Mouse (Mus musculus) limb, embryonic 13.5 days (tissue): ENCODE data around the gene Cyb561. TPM values are rescaled to one million over a fixed set of nuclear protein-coding genes. Genes with fewer than 3 reads are reported as not detected.

Experiments
- ATAC-seq: fragments of 200-750 bp; cut with Nextera tagmentation; 2 replicates; pipeline ENCODE4 v1.8.0; 2017; ENCODE audit warnings: low read depth, moderate number of reproducible peaks, moderate TSS enrichment; ENCODE audit not compliant: low FRiP score
- H3K27ac ChIP-seq: fragments of 300-500 bp; sonication (generic); 2 replicates; pipeline ENCODE4 v1.5.1; 2015; ENCODE audit warnings: inconsistent platforms, mild to moderate bottlenecking, moderate library complexity
- H3K27me3 ChIP-seq: fragments of 300-500 bp; sonication (generic); 2 replicates; pipeline ENCODE4 v1.6.1; 2015; ENCODE audit warnings: mild to moderate bottlenecking, inconsistent platforms
- H3K36me3 ChIP-seq: fragments of 300-500 bp; sonication (generic); 2 replicates; pipeline ENCODE4 v1.6.1; 2015; ENCODE audit warnings: inconsistent platforms, mild to moderate bottlenecking, moderate library complexity
- H3K4me1 ChIP-seq: fragments of 300-500 bp; sonication (generic); 2 replicates; pipeline ENCODE4 v1.6.1; 2015; ENCODE audit warnings: inconsistent platforms
- H3K4me2 ChIP-seq: fragments of 300-500 bp; sonication (generic); replicated peaks from 2 replicates; pipeline ENCODE4 v1.6.1; 2015; ENCODE audit warnings: inconsistent platforms, mild to moderate bottlenecking, moderate library complexity
- H3K4me3 ChIP-seq: fragments of 300-500 bp; sonication (generic); 2 replicates; pipeline ENCODE4 v1.5.1; 2015; ENCODE audit warnings: moderate library complexity, mild to moderate bottlenecking, inconsistent platforms
- H3K9ac ChIP-seq: fragments of 300-500 bp; sonication (generic); 2 replicates; pipeline ENCODE4 v1.6.1; 2015; ENCODE audit warnings: mild to moderate bottlenecking, inconsistent platforms
- H3K9me3 ChIP-seq: fragments of 300-500 bp; sonication (generic); 2 replicates; pipeline ENCODE4 v1.6.1; 2016; ENCODE audit warnings: inconsistent platforms
- WGBS: fragments of 180-500 bp; shearing (Covaris S2); methylation state at CpG from one replicate; pipeline ENCODE4 v1.1.7; 2015; 5-methylcytosine and 5-hydroxymethylcytosine counted together
- polyA plus RNA-seq: library from polyadenylated mRNA; unstranded; fragments of >200 nt; fragmentation: Nextera tagmentation; extraction: Ambion mirVana; gene quantifications from 2 replicates; pipeline ENCODE4 v1.2.1, GENCODE M21; 2015

Cyb561 gene
- polyA plus RNA-seq, 1 experiment from 2014 or later = 10.5 TPM

- no peak for ATAC-seq
- Histone ChIP-seq H3K27ac (no peak overlapping the region), H3K4me3 (no peak overlapping the region), H3K9me3 (no peaks in the 10 kb centered on the region), H3K9ac (0 out of 2 replicates have a peak overlapping the region, but pooled peaks have one; percentile 13), H3K4me1 (peaks cover 8% of the 10 kb centered on the region; the same call in 1 of the 2 replicates), H3K27me3 (no peaks in the 10 kb centered on the region), H3K4me2 (no peak overlapping the region), H3K36me3 (no peaks in the 10 kb centered on the region)
- WGBS = 56% methylated on average over 6 of the region's 6 CpGs
These were observed 18.3 kb downstream of the Cyb561 start for GRCm38 (mm10) chr11:105934816-105935215.

- ATAC-seq = no peak
- WGBS = 76% methylated on average over 5 of the region's 5 CpGs
These were observed 18.8 kb downstream of the Cyb561 start for GRCm38 (mm10) chr11:105934303-105934711.

GRCm38 (mm10) chr11:105933746-105934145, 19.4 kb downstream of the Cyb561 start:
- no peaks in the 10 kb centered on the region for H3K27me3 ChIP-seq
- no peaks in the 10 kb centered on the region for H3K9me3 ChIP-seq
- ATAC-seq = no peak
- no peak overlapping the region for H3K27ac ChIP-seq
- 0 out of 2 replicates have a peak overlapping the region, but pooled peaks have one; percentile 13 for H3K9ac ChIP-seq
- WGBS = 86% methylated on average over 8 of the region's 8 CpGs
- H3K4me3 ChIP-seq = no peak overlapping the region
- peaks cover 8% of the 10 kb centered on the region; the same call in 1 of the 2 replicates for H3K4me1 ChIP-seq
- H3K4me2 ChIP-seq = no peak overlapping the region
- no peaks in the 10 kb centered on the region for H3K36me3 ChIP-seq

More at GRCm38 (mm10) chr11:105934303-105934711, 18.8 kb downstream of the Cyb561 start:
- Histone ChIP-seq H3K4me2 (no peak overlapping the region), H3K4me3 (no peak overlapping the region), H3K4me1 (peaks cover 8% of the 10 kb centered on the region; the same call in 1 of the 2 replicates), H3K9ac (0 out of 2 replicates have a peak overlapping the region, but pooled peaks have one; percentile 13), H3K36me3 (no peaks in the 10 kb centered on the region), H3K27me3 (no peaks in the 10 kb centered on the region), H3K9me3 (no peaks in the 10 kb centered on the region), H3K27ac (no peak overlapping the region)

GRCm38 (mm10) chr11:105931380-105931779, 21.8 kb downstream of the Cyb561 start:
- WGBS = 79% methylated on average over 3 of the region's 3 CpGs
- H3K36me3 ChIP-seq = no peaks in the 10 kb centered on the region
- no peak overlapping the region for H3K4me2 ChIP-seq
- H3K27me3 ChIP-seq = no peaks in the 10 kb centered on the region
- peaks cover 8% of the 10 kb centered on the region; the same call in 1 of the 2 replicates for H3K4me1 ChIP-seq
- H3K9me3 ChIP-seq = no peaks in the 10 kb centered on the region
- H3K9ac ChIP-seq = no peak overlapping the region
- ATAC-seq = no peak
- H3K4me3 ChIP-seq = no peak overlapping the region
- no peak overlapping the region for H3K27ac ChIP-seq

- no peaks in the 10 kb centered on the region for H3K27me3 ChIP-seq
- H3K4me3 ChIP-seq = no peak overlapping the region
- H3K9me3 ChIP-seq = no peaks in the 10 kb centered on the region
- H3K36me3 ChIP-seq = peaks cover 7% of the 10 kb centered on the region
- no peaks in the 10 kb centered on the region for H3K4me1 ChIP-seq
- H3K4me2 ChIP-seq = no peak overlapping the region
- no peak overlapping the region for H3K27ac ChIP-seq
- H3K9ac ChIP-seq = no peak overlapping the region
- no peak for ATAC-seq
- WGBS = 76% methylated on average over 5 of the region's 5 CpGs
These were observed 25.0 kb downstream of the Cyb561 start for GRCm38 (mm10) chr11:105928171-105928570.

GRCm38 (mm10) chr11:105927065-105928030, 25.8 kb downstream of the Cyb561 start:
- WGBS = 53% methylated on average over 14 of the region's 14 CpGs
- Histone ChIP-seq H3K9me3 (no peaks in the 10 kb centered on the region), H3K27ac (no peak overlapping the region), H3K4me2 (no peak overlapping the region), H3K36me3 (peaks cover 15% of the 10 kb centered on the region), H3K4me1 (no peaks in the 10 kb centered on the region), H3K9ac (0 out of 2 replicates have a peak overlapping the region, but pooled peaks have one; percentile 48), H3K4me3 (no peak overlapping the region), H3K27me3 (no peaks in the 10 kb centered on the region)
- ATAC-seq = peak; percentile 66

DNA sequence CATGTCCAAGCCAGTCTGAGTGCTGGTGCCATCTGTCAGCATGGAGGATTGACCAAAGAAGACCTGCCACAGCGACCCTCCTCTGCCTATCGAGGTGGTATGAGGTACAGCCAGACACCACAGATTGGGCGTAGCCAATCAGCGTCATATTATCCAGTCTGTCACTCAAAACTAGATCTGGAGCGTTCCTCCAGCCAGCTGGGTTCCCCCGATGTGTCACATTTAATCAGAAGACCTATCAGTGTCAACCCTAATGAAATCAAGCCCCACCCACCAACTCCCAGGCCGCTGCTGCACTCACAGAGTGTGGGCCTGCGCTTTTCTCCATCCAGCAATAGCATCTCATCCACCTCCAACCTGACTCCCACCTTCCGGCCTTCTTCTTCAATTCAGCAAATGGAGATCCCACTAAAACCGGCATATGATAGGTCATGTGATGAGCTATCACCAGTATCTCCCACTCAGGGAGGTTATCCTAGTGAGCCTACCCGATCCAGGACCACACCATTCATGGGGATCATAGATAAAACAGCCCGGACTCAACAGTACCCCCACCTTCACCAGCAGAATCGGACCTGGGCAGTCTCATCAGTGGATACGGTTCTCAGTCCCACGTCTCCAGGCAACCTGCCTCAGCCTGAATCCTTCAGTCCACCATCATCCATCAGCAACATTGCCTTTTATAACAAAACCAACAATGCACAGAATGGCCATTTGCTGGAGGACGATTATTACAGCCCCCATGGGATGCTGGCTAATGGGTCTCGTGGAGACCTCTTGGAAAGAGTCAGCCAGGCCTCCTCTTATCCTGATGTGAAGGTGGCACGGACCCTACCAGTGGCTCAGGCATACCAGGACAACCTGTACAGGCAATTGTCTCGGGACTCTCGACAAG, 30.1 kb downstream of the Cyb561 start:
- Histone ChIP-seq H3K27me3 (no peaks in the 10 kb centered on the region), H3K4me3 (no peak overlapping the region), H3K9me3 (no peaks in the 10 kb centered on the region), H3K36me3 (peaks cover 42% of the 10 kb centered on the region), H3K4me2 (no peak overlapping the region), H3K9ac (no peak overlapping the region), H3K4me1 (no peaks in the 10 kb centered on the region), H3K27ac (no peak overlapping the region)
- ATAC-seq = no peak
- WGBS = 89% methylated on average over 20 of the region's 20 CpGs

GRCm38 (mm10) chr11:105921275-105921674, 31.9 kb downstream of the Cyb561 start:
- no peak for ATAC-seq
- Histone ChIP-seq H3K9me3 (no peaks in the 10 kb centered on the region), H3K4me3 (no peak overlapping the region), H3K36me3 (peaks cover 50% of the 10 kb centered on the region), H3K27me3 (no peaks in the 10 kb centered on the region), H3K4me1 (no peaks in the 10 kb centered on the region), H3K9ac (no peak overlapping the region), H3K27ac (no peak overlapping the region), H3K4me2 (no peak overlapping the region)
- 88% methylated on average over 5 of the region's 5 CpGs for WGBS

DNA sequence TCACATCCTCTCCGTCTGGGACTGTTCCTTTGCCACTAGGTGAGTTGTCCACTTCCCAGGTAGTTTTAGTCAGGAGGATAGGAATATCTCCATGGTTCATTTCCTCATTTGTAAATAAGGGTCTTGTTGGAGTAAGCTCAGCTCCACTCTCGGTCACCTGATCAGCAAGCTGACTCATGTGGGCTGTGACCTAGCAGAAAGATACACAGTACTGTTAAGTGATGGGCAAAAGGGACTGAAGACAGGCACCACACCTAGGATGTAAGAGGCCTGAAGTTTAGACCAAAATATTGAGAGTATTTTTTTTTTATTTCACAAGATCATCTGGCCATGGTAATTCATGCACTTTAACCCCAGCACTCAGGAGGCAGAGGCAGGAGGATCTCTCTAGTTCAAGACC, 32.3 kb downstream of the Cyb561 start:
- H3K4me3 ChIP-seq = no peak overlapping the region
- H3K9me3 ChIP-seq = no peaks in the 10 kb centered on the region
- H3K9ac ChIP-seq = no peak overlapping the region
- H3K27ac ChIP-seq = no peak overlapping the region
- peaks cover 53% of the 10 kb centered on the region for H3K36me3 ChIP-seq
- no peaks in the 10 kb centered on the region for H3K4me1 ChIP-seq
- H3K27me3 ChIP-seq = no peaks in the 10 kb centered on the region
- ATAC-seq = no peak
- H3K4me2 ChIP-seq = no peak overlapping the region
- WGBS = 88% methylated on average over 2 of the region's 2 CpGs

DNA sequence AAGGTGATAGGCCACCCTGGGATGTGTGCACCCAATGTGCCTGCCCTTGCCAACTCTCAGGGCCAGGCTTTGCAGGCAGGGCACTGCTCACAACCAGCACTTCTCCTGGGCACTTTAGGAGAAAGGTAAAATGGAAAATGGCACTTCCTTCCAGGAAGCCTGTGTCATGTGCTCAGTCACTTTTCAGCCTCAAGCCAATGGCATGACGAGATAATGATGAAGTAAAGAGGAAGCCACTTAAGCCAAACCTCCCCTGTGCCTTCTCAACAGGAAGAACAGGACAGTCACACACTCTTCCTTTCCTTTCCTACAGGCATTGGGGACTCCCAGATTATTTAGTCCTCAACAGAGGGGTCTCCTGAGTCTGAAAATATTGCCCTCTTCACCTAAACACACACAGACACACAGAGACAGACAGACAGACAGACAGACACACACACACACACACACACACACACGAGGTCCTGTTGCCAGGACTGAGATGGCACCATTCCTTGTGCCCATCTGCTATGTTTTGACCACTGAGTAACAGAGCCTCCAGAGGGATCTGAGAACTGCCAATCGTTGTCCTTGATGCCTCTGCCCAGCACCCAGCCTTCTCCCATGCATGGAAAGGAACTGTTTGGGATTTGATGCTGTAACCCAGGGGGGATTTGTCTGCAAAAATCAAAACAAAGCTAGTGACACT, 32.9 kb downstream of the Cyb561 start:
- Histone ChIP-seq H3K9ac (no peak overlapping the region), H3K27me3 (no peaks in the 10 kb centered on the region), H3K36me3 (peaks cover 53% of the 10 kb centered on the region), H3K9me3 (no peaks in the 10 kb centered on the region), H3K27ac (no peak overlapping the region), H3K4me2 (no peak overlapping the region), H3K4me3 (no peak overlapping the region), H3K4me1 (no peaks in the 10 kb centered on the region)
- ATAC-seq = no peak
- 64% methylated on average over 3 of the region's 3 CpGs for WGBS

DNA sequence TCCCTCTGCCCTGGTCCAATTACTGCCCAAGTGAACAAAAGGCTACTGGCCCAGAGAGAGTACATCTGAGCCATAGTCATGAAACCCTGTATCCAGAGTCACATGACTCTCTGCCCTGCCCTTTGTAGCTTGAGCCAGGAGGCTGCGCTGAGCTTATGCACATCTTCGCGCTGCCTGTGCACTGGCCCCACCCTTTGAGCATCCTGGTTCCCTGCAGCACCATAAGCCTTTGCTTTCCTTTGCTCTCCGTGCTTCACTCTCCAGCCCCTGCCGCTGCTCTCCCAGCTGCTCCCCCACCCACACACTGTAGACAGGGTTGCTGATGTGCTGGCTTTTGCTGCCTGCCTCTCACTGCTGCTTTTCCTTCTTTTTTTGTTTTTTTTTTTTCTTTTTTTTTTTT, 39.6 kb downstream of the Cyb561 start:
- no peaks in the 10 kb centered on the region for H3K9me3 ChIP-seq
- H3K27ac ChIP-seq = no peak overlapping the region
- ATAC-seq = no peak
- WGBS = 54% methylated on average over 5 of the region's 5 CpGs
- no peaks in the 10 kb centered on the region for H3K4me1 ChIP-seq
- H3K4me3 ChIP-seq = no peak overlapping the region
- H3K36me3 ChIP-seq = peaks cover 29% of the 10 kb centered on the region
- H3K4me2 ChIP-seq = no peak overlapping the region
- H3K27me3 ChIP-seq = no peaks in the 10 kb centered on the region
- H3K9ac ChIP-seq = no peak overlapping the region
